ENCODE assay signal across 27 mouse cellular contexts in the genomic region with DNA sequence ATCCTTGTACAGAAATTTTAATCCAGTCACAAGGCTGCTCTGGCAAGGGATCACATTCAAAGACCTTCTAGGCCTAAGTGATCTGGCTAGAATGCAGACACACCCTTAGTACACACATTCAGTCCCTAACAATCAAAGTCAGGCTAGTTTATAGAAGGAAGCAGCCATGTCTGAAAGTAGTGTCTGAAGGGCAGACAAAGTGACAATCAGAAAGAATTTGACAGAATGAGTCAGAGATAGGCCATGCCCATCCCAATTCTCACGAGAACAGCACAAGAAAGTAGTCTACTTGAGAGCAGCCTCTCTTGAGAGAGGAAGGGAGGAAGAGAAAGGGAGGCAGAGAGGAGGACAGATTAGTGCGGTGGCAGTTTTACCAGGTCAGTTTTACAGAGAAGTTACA. TPM values are rescaled to one million over a fixed set of nuclear protein-coding genes. Genes with fewer than 3 reads are reported as not detected.
DNase-seq lines count a peak whose midpoint lies in the region; ATAC-seq and TF ChIP-seq lines count a peak whose summit lies in the region.
"Had no signal": no experiment of that assay in that cellular context is flagged by ENCODE, and none has a peak within 500 bp of the region (broad histone marks: within the 10 kb centered on the region; RNA-seq: fewer than 3 reads in every experiment).

No protein-coding gene starts in this region.

- H3K4me2 ChIP-seq in intestine, embryonic 14.5 days (ENCODE audit: low read length), result no peak overlapping the region
- H3K4me2 ChIP-seq: embryonic facial prominence, embryonic 12.5 days; forebrain, embryonic 12.5 days; heart, embryonic 12.5 days; hindbrain, embryonic 12.5 days had no signal

- peaks cover 16% of the 10 kb centered on the region for H3K36me3 ChIP-seq in ES-E14 (ENCODE audit: control insufficient read depth, insufficient read depth, low read length, poor library complexity, severe bottlenecking)
- peaks cover 58% of the 10 kb centered on the region for H3K36me3 ChIP-seq in intestine, embryonic 14.5 days (ENCODE audit: control insufficient read depth, insufficient read depth, low read length)

- 0 out of 2 replicates have a peak, but pooled peaks have one; percentile 50 for ATAC-seq in intestine, embryonic 14.5 days (replicated peaks; ENCODE audit: low FRiP score, low TSS enrichment, low read depth)
- ATAC-seq in activated CD4-positive, CD25-positive, alpha-beta regulatory T cell, adult 4 months, result no peak
- ATAC-seq: forebrain, embryonic 16.5 days; hindbrain, embryonic 16.5 days; inflammation-experienced regulatory T-cells, adult 6 months had no signal

- no peak overlapping the region for H3K27ac ChIP-seq in ES-E14 (ENCODE audit: insufficient read depth, low read depth, low read length, poor library complexity, severe bottlenecking)
- no peak overlapping the region for H3K27ac ChIP-seq in intestine, embryonic 14.5 days (ENCODE audit: low read depth)
- H3K27ac ChIP-seq: embryonic facial prominence, embryonic 12.5 days; forebrain, embryonic 12.5 days; heart, adult 2 months; hindbrain, embryonic 12.5 days had no signal

- 77% methylated on average over 2 of the region's 2 CpGs for WGBS in intestine, embryonic 14.5 days
- WGBS in large intestine, adult 2 months, result 47% methylated on average over 2 of the region's 2 CpGs

- no peaks in the 10 kb centered on the region for H3K27me3 ChIP-seq in intestine, embryonic 14.5 days (replicated peaks; ENCODE audit: control insufficient read depth, insufficient read depth, low read length)
- H3K27me3 ChIP-seq: CH12.LX; embryonic facial prominence, embryonic 12.5 days; forebrain, embryonic 12.5 days; heart, embryonic 12.5 days; hindbrain, embryonic 12.5 days had no signal

- H3K9me3 ChIP-seq in ES-E14 (ENCODE audit: control insufficient read depth, insufficient read depth, low read depth, low read length), result no peaks in the 10 kb centered on the region
- H3K9me3 ChIP-seq in intestine, embryonic 14.5 days (ENCODE audit: control insufficient read depth, low read length), result no peaks in the 10 kb centered on the region
- H3K9me3 ChIP-seq: embryonic facial prominence, embryonic 12.5 days; forebrain, embryonic 12.5 days; heart, embryonic 12.5 days; hindbrain, embryonic 12.5 days had no signal

- H3K4me1 ChIP-seq in ES-E14 (ENCODE audit: control insufficient read depth in 2 of 2, insufficient read depth in 2 of 2, low read length in 2 of 2, poor library complexity in 1 of 2), result no peaks in the 10 kb centered on the region; a peak in 1 of 4 replicates
- no peaks in the 10 kb centered on the region for H3K4me1 ChIP-seq in intestine, embryonic 14.5 days (replicated peaks; ENCODE audit: control insufficient read depth, insufficient read depth, low read length)
- H3K4me1 ChIP-seq: embryonic facial prominence, embryonic 12.5 days; forebrain, embryonic 12.5 days; heart, embryonic 12.5 days; hindbrain, embryonic 12.5 days had no signal

- no peak overlapping the region for H3K4me3 ChIP-seq in ES-E14 (ENCODE audit: insufficient read depth in 1 of 2, low read depth in 1 of 2, low read length in 2 of 2, poor library complexity in 1 of 2, severe bottlenecking in 1 of 2)
- no peak overlapping the region for H3K4me3 ChIP-seq in intestine, embryonic 14.5 days (ENCODE audit: low read depth, low read length)
- H3K4me3 ChIP-seq: embryonic facial prominence, embryonic 12.5 days; forebrain, embryonic 12.5 days; heart, adult 2 months; heart, embryonic 12.5 days; hindbrain, embryonic 12.5 days had no signal

- intact Hi-C loops in heart, postnatal 36 days (cut with DNase I), result no loop called here

- peak; percentile 71 for DNase-seq in heart, adult 11 months
- no peak for DNase-seq in heart, postnatal 36 days
- DNase-seq in ES-E14 (ENCODE audit: low read depth, low spot score), result peak; percentile 13
- DNase-seq in intestine, embryonic 14.5 days (ENCODE audit: low spot score), result no peak
- DNase-seq in large intestine, adult 2 months (ENCODE audit: low read depth, low spot score), result peak; percentile 46
- no peak for DNase-seq in cerebellum, postnatal 4 days (ENCODE audit: low spot score in 2 of 2)
- no peak for DNase-seq in thymus, adult 18-20 months
- DNase-seq: adrenal gland, adult 8-10 months; adrenal gland, postnatal 36 days; cerebellum, adult 2 months; cerebellum, postnatal 14 days; gastrocnemius, postnatal 36 days; heart, adult 2 months; heart, postnatal 4 days; kidney, adult 9 months had no signal

- in situ Hi-C loops in ES-E14 (cut with MboI; ENCODE audit: low sequenced_read_pairs in 2 of 2, unreplicated experiment in 2 of 2), result no loop called here

- no peak overlapping the region for H3K9ac ChIP-seq in ES-E14 (ENCODE audit: insufficient read depth, low read depth, low read length, poor library complexity, severe bottlenecking)
- H3K9ac ChIP-seq in intestine, embryonic 14.5 days (ENCODE audit: low read length), result no peak overlapping the region
- H3K9ac ChIP-seq: embryonic facial prominence, embryonic 12.5 days; forebrain, embryonic 12.5 days; heart, embryonic 12.5 days; hindbrain, embryonic 12.5 days had no signal

TF ChIP-seq in ES-E14, 5 proteins besides CTCF, POLR2A, EP300 and RAD21:
- TF ChIP-seq CHD2 (IDR thresholded peaks at IDR 0.05; ENCODE audit: low read depth, low read length) (peak; percentile 66; the same call in 1 of the 2 replicates), HCFC1 (IDR thresholded peaks at IDR 0.05; ENCODE audit: borderline replicate concordance, insufficient read depth, low read length) (no peak), MAFK (IDR thresholded peaks at IDR 0.05; ENCODE audit: insufficient read depth, low read depth, low read length) (no peak), ZC3H11A (IDR thresholded peaks at IDR 0.05; ENCODE audit: borderline replicate concordance, low read depth, low read length) (no peak)

RNA-seq across cellular contexts. Expression of a gene that starts 24.5 kb away (rescaled TPM):
- 1,000 to 10,000 TPM in 1 of 2 experiments, 100 to 1,000 TPM in 1; 760 to 1,125 TPM for total RNA-seq in heart, postnatal 36 days (2021)
- total RNA-seq in ES-E14 (2012; rRNA removed), result 0.11 TPM in 1 of 2 replicates, not detected in the other
- polyA plus RNA-seq in intestine, embryonic 14.5 days (2014; fragmentation: Nextera tagmentation; extraction: Ambion mirVana), result not detected in 2 replicates
- polyA plus RNA-seq in large intestine, adult 2 months (2012; rRNA removed), result not detected in 2 replicates
- polyA plus RNA-seq in activated CD4-positive, CD25-positive, alpha-beta regulatory T cell, adult 4 months (2017; shearing (Covaris generic)), result not detected
- total RNA-seq: CH12.LX, MEL had no signal
- polyA plus RNA-seq: cortical plate, adult 2 months; forebrain, embryonic 12.5 days; forebrain, embryonic 16.5 days; frontal cortex, adult 2 months; hindbrain, embryonic 12.5 days; hindbrain, embryonic 16.5 days; inflammation-experienced regulatory T-cells, adult 6 months had no signal

RNA-seq across cellular contexts. Expression of a gene that starts 42.7 kb away (rescaled TPM):
- 10 to 100 TPM; 26.4 to 32.7 TPM for total RNA-seq in heart, postnatal 36 days (2021)
- total RNA-seq in ES-E14 (2012; rRNA removed), result 18.5 and 20.3 TPM in 2 replicates
- polyA plus RNA-seq in intestine, embryonic 14.5 days (2014; fragmentation: Nextera tagmentation; extraction: Ambion mirVana), result 59.0 and 59.2 TPM in 2 replicates
- polyA plus RNA-seq in large intestine, adult 2 months (2012; rRNA removed), result 16.9 and 45.3 TPM in 2 replicates
- 10 to 100 TPM; 13.2 to 16.1 TPM for polyA plus RNA-seq in activated CD4-positive, CD25-positive, alpha-beta regulatory T cell, adult 4 months (2017; shearing (Covaris generic))

Comparison
In these comparisons a context has a peak if more than half of its experiments do, and no peak if none do; other contexts are left out.
1. DNase-seq: peak in heart, adult 11 months (single experiment), ES-E14 (single experiment) and large intestine, adult 2 months (single experiment); none in heart, postnatal 36 days (0 of 2), intestine, embryonic 14.5 days (single experiment), cerebellum, postnatal 4 days (0 of 2) and thymus, adult 18-20 months (0 of 2).